Mouse (Mus musculus) brain, embryonic 14.5 days (tissue): Measurements from ENCODE around the gene Gm14305. TPM values are rescaled to one million over a fixed set of nuclear protein-coding genes. Genes with fewer than 3 reads are reported as not detected.
"Not testable (repeated sequence)": the region's sequence is repeated elsewhere in the genome, so short reads cannot be mapped to it uniquely, and the experiment has no call there.

Experiments
- DNase-seq: peaks from one replicate; pipeline ENCODE4 v3.0.0-alpha.2; 2011; ENCODE audit warnings: low read depth
- polyA plus RNA-seq: library from polyadenylated mRNA; depleted of rRNA; stranded (reverse); fragments of >200 nt; gene quantifications from 2 replicates; pipeline ENCODE4 v1.2.3, GENCODE M21; 2012; rRNA removed

The Gm14305 gene
- 20.6 and 21.2 TPM in 2 replicates for polyA plus RNA-seq

DNA sequence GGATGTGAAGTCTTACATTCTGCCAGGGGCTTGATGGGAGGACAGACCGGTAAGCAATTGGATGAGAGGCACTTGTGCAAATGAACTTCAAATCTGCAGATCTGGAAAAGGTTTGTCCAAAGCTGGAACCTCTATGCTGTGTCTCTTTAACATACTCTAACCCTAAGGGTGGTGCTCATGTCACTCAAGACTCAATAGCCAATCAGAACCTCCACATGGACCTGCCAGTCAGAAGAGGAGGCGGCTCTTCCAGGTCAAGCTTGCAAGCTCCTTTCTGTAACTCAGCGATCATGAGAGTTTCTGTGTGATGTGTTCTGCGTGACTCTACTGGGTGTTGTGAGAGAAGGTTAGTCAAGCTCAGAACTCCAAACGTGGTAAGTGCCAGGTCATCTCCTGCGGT, at the start of gene Gm14305:
Gm14305 (plus strand) TSS at position 278 of the 400 bp plus-strand sequence.
- DNase-seq = not testable (repeated sequence)

DNA sequence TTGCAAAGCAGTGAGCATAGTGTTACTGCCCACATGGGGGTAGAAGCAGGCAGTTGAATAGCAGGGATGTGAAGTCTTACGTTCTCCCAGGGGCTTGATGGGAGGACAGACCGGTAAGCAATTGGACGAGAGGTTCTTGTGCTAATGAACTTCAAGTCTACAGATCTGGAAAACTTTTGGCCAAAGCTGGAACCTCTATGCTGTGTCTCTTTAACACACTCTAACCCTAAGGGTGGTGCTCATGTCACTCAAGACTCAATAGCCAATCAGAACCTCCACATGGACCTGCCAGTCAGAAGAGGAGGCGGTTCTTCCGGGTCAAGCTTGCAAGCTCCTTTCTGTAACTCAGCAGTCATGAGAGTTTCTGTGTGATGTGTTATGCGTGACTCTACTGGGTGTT, 37.9 kb upstream of the Gm14305 start, which contains the start of gene Zfp973:
Zfp973 (plus strand) TSS at position 301 of the 400 bp plus-strand sequence.
- not testable (repeated sequence) for DNase-seq

Other genes with a start within 250 kb of the Gm14305 start
- gene Gm14434, start 221.5 kb upstream of the Gm14305 start, polyA plus RNA-seq = 8.3 and 16.3 TPM in 2 replicates
- not detected in 2 replicates for gene Zfp967, start 187.3 kb upstream of the Gm14305 start, polyA plus RNA-seq
- gene Gm14308, start 72.0 kb upstream of the Gm14305 start, polyA plus RNA-seq = 18.5 and 23.3 TPM in 2 replicates
- 7.3 and 8.3 TPM in 2 replicates for gene Zfp973, start 37.8 kb upstream of the Gm14305 start, polyA plus RNA-seq
- 6.2 and 7.0 TPM in 2 replicates for gene Gm14295, start 90.3 kb downstream of the Gm14305 start, polyA plus RNA-seq
- not detected in 2 replicates for gene Gm14408, start 122.8 kb downstream of the Gm14305 start, polyA plus RNA-seq
- gene Gm14296, start 219.5 kb downstream of the Gm14305 start, polyA plus RNA-seq = 9.1 and 10.6 TPM in 2 replicates